Mouse (Mus musculus) heart, adult 2 months (tissue): ENCODE measurements at regions not wholly inside any gene's neighbourhood (a gene's known extent, or its start where the extent isn't known, plus 50 kb on each side); places are given as distances from the start of the nearest gene placed in this dataset.

Experiments
- DNase-seq, 2 experiments: peaks; one replicate each; pipeline ENCODE4 v3.0.0; 2021
- H3K27ac ChIP-seq: fragments of 200-600 bp; 2 replicates; pipeline ENCODE4 v1.8.1; 2022
- H3K27me3 ChIP-seq: fragments of 200-500 bp; 2 replicates; pipeline ENCODE4 v1.6.1; 2012; ENCODE audit warnings: mild to moderate bottlenecking, low read length, inconsistent platforms, mixed read lengths; ENCODE audit not compliant: control insufficient read depth, insufficient read depth
- H3K36me3 ChIP-seq: fragments of 200-500 bp; 2 replicates; pipeline ENCODE4 v1.6.1; 2012; ENCODE audit warnings: low read length, inconsistent platforms; ENCODE audit not compliant: control insufficient read depth, insufficient read depth
- H3K4me1 ChIP-seq: fragments of 200-500 bp; 2 replicates; pipeline ENCODE4 v1.6.1; 2011; ENCODE audit warnings: low read length; ENCODE audit not compliant: control insufficient read depth, insufficient read depth
- H3K4me3 ChIP-seq: fragments of 200-600 bp; 2 replicates; pipeline ENCODE4 v1.8.1; 2022
- H3K79me2 ChIP-seq: fragments of 200-500 bp; replicated peaks from 2 replicates; pipeline ENCODE4 v1.6.1; 2012; ENCODE audit warnings: mild to moderate bottlenecking, inconsistent platforms, low read length, moderate library complexity, mixed read lengths; ENCODE audit not compliant: control insufficient read depth, insufficient read depth
- H3K9ac ChIP-seq: fragments of 200-500 bp; 2 replicates; pipeline ENCODE4 v1.6.1; 2012; ENCODE audit warnings: low read depth, mild to moderate bottlenecking, control low read depth, inconsistent platforms, low read length, mixed read lengths
- CTCF ChIP-seq: fragments of 200-600 bp; IDR thresholded peaks from 2 replicates; pipeline ENCODE4 v1.8.1; 2022; ENCODE audit warnings: antibody characterized with exemption, mild to moderate bottlenecking, moderate library complexity
- EP300 ChIP-seq: fragments of 200-500 bp; IDR thresholded peaks from 2 replicates; pipeline ENCODE4 v1.6.1; 2011; ENCODE audit warnings: low read depth, low read length, control low read depth; ENCODE audit not compliant: insufficient read depth
- POLR2A ChIP-seq: fragments of 200-500 bp; IDR thresholded peaks from 2 replicates; pipeline ENCODE4 v1.6.1; 2011; ENCODE audit warnings: mild to moderate bottlenecking, low read depth, low read length, control low read depth; ENCODE audit not compliant: insufficient read depth
- WGBS: fragments of 180-500 bp; shearing (Covaris S2); methylation state at CpG from one replicate; pipeline ENCODE4 v1.1.7; 2018; 5-methylcytosine and 5-hydroxymethylcytosine counted together
- intact Hi-C: fragments of 180-260 bp; cut with DNase I; formaldehyde crosslinking; loops from one replicate; pipeline ENCODE4 v1.15.1; 2025

- Histone ChIP-seq H3K36me3 (no peaks in the 10 kb centered on the region), H3K27ac (no peak overlapping the region), H3K4me1 (no peaks in the 10 kb centered on the region), H3K9ac (no peak overlapping the region), H3K79me2 (no peaks in the 10 kb centered on the region), H3K27me3 (no peaks in the 10 kb centered on the region), H3K4me3 (no peak overlapping the region)
- WGBS, result 74% methylated on average over 5 of the region's 5 CpGs
- intact Hi-C loops, result no loop called here
- DNase-seq, result no peak
- TF ChIP-seq POLR2A, result no peak
- TF ChIP-seq CTCF, result no peak
- TF ChIP-seq EP300, result no peak
Observed at GRCm38 (mm10) chr15:37072202-37072862, 64.8 kb upstream of the Zfp706 start.

- Histone ChIP-seq H3K79me2 (no peaks in the 10 kb centered on the region), H3K27me3 (no peaks in the 10 kb centered on the region), H3K9ac (no peak overlapping the region), H3K27ac (no peak overlapping the region), H3K4me1 (no peaks in the 10 kb centered on the region), H3K4me3 (no peak overlapping the region), H3K36me3 (no peaks in the 10 kb centered on the region)
- intact Hi-C loops, result no loop called here
- no peak for TF ChIP-seq CTCF
- no peak for TF ChIP-seq EP300
- TF ChIP-seq POLR2A, result no peak
- 68% methylated on average over 3 of the region's 3 CpGs for WGBS
- no peak for DNase-seq
Observed at GRCm38 (mm10) chr15:37070188-37070587, 62.6 kb upstream of the Zfp706 start.

- H3K27me3 ChIP-seq, result no peaks in the 10 kb centered on the region
- H3K4me1 ChIP-seq, result no peaks in the 10 kb centered on the region
- H3K4me3 ChIP-seq, result no peak overlapping the region
- H3K27ac ChIP-seq, result no peak overlapping the region
- TF ChIP-seq CTCF (no peak), POLR2A (no peak), EP300 (no peak)
- no peak for DNase-seq
- H3K79me2 ChIP-seq, result no peaks in the 10 kb centered on the region
- no peak overlapping the region for H3K9ac ChIP-seq
- intact Hi-C loops, result no loop called here
- no peaks in the 10 kb centered on the region for H3K36me3 ChIP-seq
- WGBS, result 76% methylated on average over 4 of the region's 4 CpGs
Observed at GRCm38 (mm10) chr15:37067326-37067725, 59.8 kb upstream of the Zfp706 start.

GRCm38 (mm10) chr15:37065926-37066550, 58.5 kb upstream of the Zfp706 start:
- H3K9ac ChIP-seq, result no peak overlapping the region
- no peak overlapping the region for H3K4me3 ChIP-seq
- no peak overlapping the region for H3K27ac ChIP-seq
- DNase-seq, result no peak
- H3K27me3 ChIP-seq, result no peaks in the 10 kb centered on the region
- no peaks in the 10 kb centered on the region for H3K79me2 ChIP-seq
- TF ChIP-seq EP300 (no peak), POLR2A (no peak), CTCF (no peak)
- H3K36me3 ChIP-seq, result no peaks in the 10 kb centered on the region
- intact Hi-C loops, result no loop called here
- no peaks in the 10 kb centered on the region for H3K4me1 ChIP-seq
- WGBS, result 77% methylated on average over 9 of the region's 9 CpGs

GRCm38 (mm10) chr15:37065408-37065807, 57.8 kb upstream of the Zfp706 start:
- intact Hi-C loops, result no loop called here
- 77% methylated on average over 6 of the region's 6 CpGs for WGBS

GRCm38 (mm10) chr15:37063781-37064383, 56.3 kb upstream of the Zfp706 start:
- no peak overlapping the region for H3K27ac ChIP-seq
- H3K27me3 ChIP-seq, result no peaks in the 10 kb centered on the region
- no peak for DNase-seq
- H3K36me3 ChIP-seq, result no peaks in the 10 kb centered on the region
- no peaks in the 10 kb centered on the region for H3K4me1 ChIP-seq
- H3K79me2 ChIP-seq, result no peaks in the 10 kb centered on the region
- 81% methylated on average over 6 of the region's 6 CpGs for WGBS
- intact Hi-C loops, result no loop called here
- H3K9ac ChIP-seq, result no peak overlapping the region
- TF ChIP-seq POLR2A (no peak), EP300 (no peak), CTCF (no peak)
- no peak overlapping the region for H3K4me3 ChIP-seq

More at GRCm38 (mm10) chr15:37065408-37065807, 57.8 kb upstream of the Zfp706 start:
- Histone ChIP-seq H3K79me2 (no peaks in the 10 kb centered on the region), H3K9ac (no peak overlapping the region), H3K27ac (no peak overlapping the region), H3K27me3 (no peaks in the 10 kb centered on the region), H3K4me3 (no peak overlapping the region), H3K4me1 (no peaks in the 10 kb centered on the region), H3K36me3 (no peaks in the 10 kb centered on the region)
- TF ChIP-seq CTCF (no peak), POLR2A (no peak), EP300 (no peak)
- no peak for DNase-seq
